Comparison of ENCODE assay signal across 14 mouse cellular contexts in genomic region chr11:50473933-50474332, GRCm38 (mm10).
"Had no signal": no experiment of that assay in that cellular context is flagged by ENCODE, and none has a peak within 500 bp of the region (broad histone marks: within the 10 kb centered on the region; RNA-seq: fewer than 3 reads in every experiment).

No protein-coding gene starts in this region.

- H3K27ac ChIP-seq: left cerebral cortex, adult 2 months; liver, embryonic 13.5 days; stomach, embryonic 15.5 days had no signal

- H3K9me3 ChIP-seq: stomach, embryonic 15.5 days had no signal

- H3K4me3 ChIP-seq: left cerebral cortex, adult 2 months; liver, embryonic 13.5 days; stomach, embryonic 15.5 days had no signal

- ATAC-seq: intestine, embryonic 16.5 days had no signal

- H3K4me1 ChIP-seq: liver, embryonic 13.5 days had no signal

- H3K36me3 ChIP-seq: liver, embryonic 13.5 days; stomach, embryonic 15.5 days had no signal

- H3K27me3 ChIP-seq: liver, embryonic 13.5 days; stomach, embryonic 15.5 days had no signal

- DNase-seq: kidney, adult 18-20 months; kidney, adult 9 months; kidney, postnatal 25 days; layer of hippocampus, postnatal 36 days; liver, embryonic 13.5 days; lung, adult 2 months; lung, postnatal 14 days; lung, postnatal 4 days; midbrain, embryonic 14.5 days; right cerebral cortex, postnatal 25 days; thymus, postnatal 25 days had no signal
